Mouse (Mus musculus) G1E (cell line): ENCODE data around the gene Usp31.

Source experiments
- CTCF ChIP-seq: IDR thresholded peaks from 2 replicates; pipeline ENCODE4 v1.5.1; 2012; ENCODE audit warnings: low read depth, low read length, inconsistent platforms, mixed read lengths
- GATA1 ChIP-seq: IDR thresholded peaks from 2 replicates; pipeline ENCODE4 v1.6.1; 2012; ENCODE audit warnings: borderline replicate concordance, low read length, inconsistent platforms, mixed read lengths
- GATA2 ChIP-seq: IDR thresholded peaks from 2 replicates; pipeline ENCODE4 v1.6.1; 2012; ENCODE audit warnings: low read depth, low read length, inconsistent platforms, borderline replicate concordance
- POLR2AphosphoS5 ChIP-seq: IDR thresholded peaks from 2 replicates; pipeline ENCODE4 v1.6.1; 2012; ENCODE audit warnings: low read depth, low read length, inconsistent platforms; ENCODE audit not compliant: insufficient replicate concordance
- TAL1 ChIP-seq: conservative IDR thresholded peaks from 2 replicates; pipeline ENCODE4 v1.6.1; 2012; ENCODE audit warnings: low read depth, low read length, inconsistent platforms, mixed read lengths

DNA sequence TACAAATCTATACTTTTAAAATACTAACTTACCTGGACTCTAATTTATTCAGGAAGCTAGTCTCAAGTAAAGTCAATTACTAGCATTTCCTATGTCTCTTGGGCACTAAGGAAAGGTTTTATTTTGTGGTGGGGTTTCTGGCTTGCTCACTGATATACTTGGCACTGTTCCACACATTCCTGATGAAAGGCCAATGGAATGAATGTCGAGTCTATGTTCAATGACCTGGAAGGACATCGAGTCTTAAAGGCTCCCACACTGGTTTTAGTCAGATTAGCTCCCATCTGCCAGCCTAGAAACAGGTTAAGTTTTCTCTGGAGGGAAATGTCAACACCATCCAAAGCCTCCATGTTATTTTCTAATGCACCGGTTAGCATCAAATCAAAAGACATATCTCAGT is 72.8 kb downstream of the Usp31 start:
- TF ChIP-seq CTCF (no peak), TAL1 (no peak), GATA1 (no peak), POLR2AphosphoS5 (no peak), GATA2 (no peak)
